Mouse (Mus musculus) kidney, embryonic 15.5 days (tissue): Measurements from ENCODE around the gene Ispd. TPM values are rescaled to one million over a fixed set of nuclear protein-coding genes. Genes with fewer than 3 reads are reported as not detected.

Experiments
- ATAC-seq: fragments of 200-750 bp; cut with Nextera tagmentation; replicated peaks from 2 replicates; pipeline ENCODE4 v1.8.0; 2017; ENCODE audit warnings: moderate TSS enrichment; ENCODE audit not compliant: low FRiP score
- H3K27ac ChIP-seq: fragments of 300-500 bp; sonication (generic); 2 replicates; pipeline ENCODE4 v1.5.1; 2015; ENCODE audit warnings: mild to moderate bottlenecking, inconsistent platforms
- H3K27me3 ChIP-seq: fragments of 300-500 bp; sonication (generic); 2 replicates; pipeline ENCODE4 v1.6.1; 2015; ENCODE audit warnings: inconsistent platforms
- H3K36me3 ChIP-seq: fragments of 300-500 bp; sonication (generic); 2 replicates; pipeline ENCODE4 v1.6.1; 2015; ENCODE audit warnings: inconsistent platforms
- H3K4me1 ChIP-seq: fragments of 300-500 bp; sonication (generic); 2 replicates; pipeline ENCODE4 v1.6.1; 2015; ENCODE audit warnings: inconsistent platforms
- H3K4me2 ChIP-seq: fragments of 300-500 bp; sonication (generic); 2 replicates; pipeline ENCODE4 v1.6.1; 2015; ENCODE audit warnings: moderate library complexity, mild to moderate bottlenecking, inconsistent platforms
- H3K4me3 ChIP-seq: fragments of 300-500 bp; sonication (generic); replicated peaks from 2 replicates; pipeline ENCODE4 v1.5.1; 2015; ENCODE audit warnings: mild to moderate bottlenecking, inconsistent platforms
- H3K9ac ChIP-seq: fragments of 300-500 bp; sonication (generic); 2 replicates; pipeline ENCODE4 v1.6.1; 2015; ENCODE audit warnings: mild to moderate bottlenecking, inconsistent platforms
- H3K9me3 ChIP-seq: fragments of 300-500 bp; sonication (generic); replicated peaks from 2 replicates; pipeline ENCODE4 v1.6.1; 2016; ENCODE audit warnings: inconsistent platforms
- WGBS: fragments of 180-500 bp; shearing (Covaris S2); methylation state at CpG from one replicate; pipeline ENCODE4 v1.1.7; 2015; ENCODE audit warnings: mixed read lengths; 5-methylcytosine and 5-hydroxymethylcytosine counted together
- polyA plus RNA-seq: library from polyadenylated mRNA; unstranded; fragments of >200 nt; fragmentation: Nextera tagmentation; extraction: Ambion mirVana; gene quantifications from 2 replicates; pipeline ENCODE4 v1.2.1, GENCODE M21; 2015

The Ispd gene
- polyA plus RNA-seq, 1 experiment from 2014 or later: 15.2 TPM

GRCm38 (mm10) chr12:36681779-36682178 lies 300.5 kb downstream of the Ispd start:
- 72% methylated on average over 6 of the region's 6 CpGs for WGBS

GRCm38 (mm10) chr12:36694072-36694471 lies 312.8 kb downstream of the Ispd start:
- no peak for ATAC-seq
- Histone ChIP-seq H3K27me3 (no peaks in the 10 kb centered on the region), H3K27ac (no peak overlapping the region), H3K9ac (no peak overlapping the region), H3K4me2 (no peak overlapping the region), H3K4me1 (no peaks in the 10 kb centered on the region), H3K4me3 (no peak overlapping the region), H3K9me3 (no peaks in the 10 kb centered on the region), H3K36me3 (no peaks in the 10 kb centered on the region)
- 78% methylated on average over 2 of the region's 2 CpGs for WGBS

More at GRCm38 (mm10) chr12:36681779-36682178, 300.5 kb downstream of the Ispd start:
- H3K27me3 ChIP-seq: no peaks in the 10 kb centered on the region
- H3K36me3 ChIP-seq: no peaks in the 10 kb centered on the region
- H3K9me3 ChIP-seq: no peaks in the 10 kb centered on the region
- no peak for ATAC-seq
- H3K9ac ChIP-seq: no peak overlapping the region
- H3K4me2 ChIP-seq: no peak overlapping the region
- H3K27ac ChIP-seq: no peak overlapping the region
- no peaks in the 10 kb centered on the region for H3K4me1 ChIP-seq
- H3K4me3 ChIP-seq: no peak overlapping the region

GRCm38 (mm10) chr12:36704380-36704779 lies 323.1 kb downstream of the Ispd start:
- no peaks in the 10 kb centered on the region for H3K9me3 ChIP-seq
- no peaks in the 10 kb centered on the region for H3K36me3 ChIP-seq
- ATAC-seq: no peak
- H3K9ac ChIP-seq: no peak overlapping the region
- H3K27ac ChIP-seq: no peak overlapping the region
- H3K27me3 ChIP-seq: no peaks in the 10 kb centered on the region
- H3K4me3 ChIP-seq: no peak overlapping the region
- no peak overlapping the region for H3K4me2 ChIP-seq
- no peaks in the 10 kb centered on the region for H3K4me1 ChIP-seq
- WGBS: 74% methylated on average over 1 of the region's 1 CpGs

GRCm38 (mm10) chr12:36708810-36709209 lies 327.6 kb downstream of the Ispd start:
- no peak overlapping the region for H3K4me3 ChIP-seq
- H3K4me2 ChIP-seq: no peak overlapping the region
- no peak for ATAC-seq
- no peaks in the 10 kb centered on the region for H3K36me3 ChIP-seq
- no peak overlapping the region for H3K9ac ChIP-seq
- no peaks in the 10 kb centered on the region for H3K4me1 ChIP-seq
- H3K27ac ChIP-seq: no peak overlapping the region
- WGBS: 74% methylated on average over 1 of the region's 1 CpGs
- no peaks in the 10 kb centered on the region for H3K27me3 ChIP-seq
- H3K9me3 ChIP-seq: no peaks in the 10 kb centered on the region

GRCm38 (mm10) chr12:36713866-36714662 lies 332.8 kb downstream of the Ispd start:
- H3K9me3 ChIP-seq: no peaks in the 10 kb centered on the region
- WGBS: 22% methylated on average over 17 of the region's 17 CpGs
- no peaks in the 10 kb centered on the region for H3K36me3 ChIP-seq
- H3K27me3 ChIP-seq: no peaks in the 10 kb centered on the region
- peak; percentile 67; the same call in 1 of the 2 replicates for ATAC-seq
- peak overlapping the region; percentile 55 for H3K4me2 ChIP-seq
- H3K27ac ChIP-seq: no peak overlapping the region
- no peak overlapping the region for H3K9ac ChIP-seq
- peaks cover 16% of the 10 kb centered on the region for H3K4me1 ChIP-seq
- peak overlapping the region; percentile 31 for H3K4me3 ChIP-seq

- WGBS: 23% methylated on average over 5 of the region's 5 CpGs
- ATAC-seq: peak; percentile 46; the same call in 1 of the 2 replicates
- no peak overlapping the region for H3K27ac ChIP-seq
- H3K27me3 ChIP-seq: no peaks in the 10 kb centered on the region
- no peaks in the 10 kb centered on the region for H3K36me3 ChIP-seq
- peak overlapping the region; percentile 41; the same call in 1 of the 2 replicates for H3K4me2 ChIP-seq
- H3K9ac ChIP-seq: no peak overlapping the region
- H3K4me3 ChIP-seq: no peak overlapping the region
- H3K9me3 ChIP-seq: no peaks in the 10 kb centered on the region
- peaks cover 16% of the 10 kb centered on the region for H3K4me1 ChIP-seq
Observed at GRCm38 (mm10) chr12:36717526-36717925, 336.3 kb downstream of the Ispd start.

GRCm38 (mm10) chr12:36718417-36718816 lies 337.2 kb downstream of the Ispd start:
- Histone ChIP-seq H3K4me2 (peak overlapping the region; percentile 41), H3K36me3 (no peaks in the 10 kb centered on the region), H3K27me3 (no peaks in the 10 kb centered on the region), H3K4me1 (peaks cover 16% of the 10 kb centered on the region), H3K4me3 (no peak overlapping the region), H3K27ac (no peak overlapping the region), H3K9ac (no peak overlapping the region), H3K9me3 (no peaks in the 10 kb centered on the region)
- WGBS: 39% methylated on average over 2 of the region's 2 CpGs
- no peak for ATAC-seq

- Histone ChIP-seq H3K4me3 (no peak overlapping the region), H3K27me3 (no peaks in the 10 kb centered on the region), H3K36me3 (no peaks in the 10 kb centered on the region), H3K9me3 (no peaks in the 10 kb centered on the region), H3K27ac (no peak overlapping the region), H3K4me1 (peaks cover 16% of the 10 kb centered on the region), H3K4me2 (no peak overlapping the region), H3K9ac (no peak overlapping the region)
- WGBS: 52% methylated on average over 3 of the region's 3 CpGs
- no peak for ATAC-seq
Observed at GRCm38 (mm10) chr12:36719074-36719473, 337.8 kb downstream of the Ispd start.

GRCm38 (mm10) chr12:36720779-36721178 lies 339.5 kb downstream of the Ispd start:
- H3K9me3 ChIP-seq: no peaks in the 10 kb centered on the region
- ATAC-seq: no peak
- WGBS: 82% methylated on average over 3 of the region's 3 CpGs
- no peak overlapping the region for H3K9ac ChIP-seq
- H3K27ac ChIP-seq: no peak overlapping the region
- H3K4me3 ChIP-seq: no peak overlapping the region
- H3K4me2 ChIP-seq: no peak overlapping the region
- peaks cover 16% of the 10 kb centered on the region for H3K4me1 ChIP-seq
- no peaks in the 10 kb centered on the region for H3K36me3 ChIP-seq
- H3K27me3 ChIP-seq: no peaks in the 10 kb centered on the region

- H3K27ac ChIP-seq: no peak overlapping the region
- no peak for ATAC-seq
Observed at GRCm38 (mm10) chr12:36721223-36721622, 340.0 kb downstream of the Ispd start.

GRCm38 (mm10) chr12:36722754-36723153 lies 341.5 kb downstream of the Ispd start:
- no peak for ATAC-seq
- Histone ChIP-seq H3K4me3 (no peak overlapping the region), H3K36me3 (no peaks in the 10 kb centered on the region), H3K27ac (no peak overlapping the region), H3K9me3 (no peaks in the 10 kb centered on the region), H3K27me3 (no peaks in the 10 kb centered on the region), H3K9ac (no peak overlapping the region), H3K4me2 (no peak overlapping the region), H3K4me1 (peaks cover 7% of the 10 kb centered on the region)
- WGBS: 54% methylated on average over 6 of the region's 6 CpGs

More at GRCm38 (mm10) chr12:36721223-36721622, 340.0 kb downstream of the Ispd start:
- no peaks in the 10 kb centered on the region for H3K27me3 ChIP-seq
- H3K9me3 ChIP-seq: no peaks in the 10 kb centered on the region
- WGBS: 51% methylated on average over 6 of the region's 6 CpGs
- H3K9ac ChIP-seq: no peak overlapping the region
- H3K4me1 ChIP-seq: peaks cover 16% of the 10 kb centered on the region
- no peak overlapping the region for H3K4me3 ChIP-seq
- H3K4me2 ChIP-seq: no peak overlapping the region
- H3K36me3 ChIP-seq: no peaks in the 10 kb centered on the region

- no peak overlapping the region for H3K27ac ChIP-seq
- no peak for ATAC-seq
- H3K9me3 ChIP-seq: no peaks in the 10 kb centered on the region
- WGBS: 68% methylated on average over 3 of the region's 3 CpGs
- no peaks in the 10 kb centered on the region for H3K36me3 ChIP-seq
- H3K4me2 ChIP-seq: no peak overlapping the region
- H3K4me1 ChIP-seq: peaks cover 2% of the 10 kb centered on the region
- no peak overlapping the region for H3K4me3 ChIP-seq
- H3K9ac ChIP-seq: no peak overlapping the region
- no peaks in the 10 kb centered on the region for H3K27me3 ChIP-seq
Observed at GRCm38 (mm10) chr12:36723302-36723701, 342.1 kb downstream of the Ispd start.
